Mouse (Mus musculus) limb, embryonic 14.5 days (tissue): ENCODE measurements at regions not wholly inside any gene's neighbourhood (a gene's known extent, or its start where the extent isn't known, plus 50 kb on each side); places are given as distances from the start of the nearest gene placed in this dataset.

Experiments used
- ATAC-seq: fragments of 200-750 bp; cut with Nextera tagmentation; 2 replicates; pipeline ENCODE4 v1.8.0; 2017; ENCODE audit warnings: low read depth, moderate number of reproducible peaks, moderate TSS enrichment; ENCODE audit not compliant: low FRiP score
- DNase-seq: peaks from one replicate; pipeline ENCODE4 v3.0.0-alpha.2; 2015; ENCODE audit warnings: low spot score
- H3K27ac ChIP-seq: fragments of 300-500 bp; sonication (generic); replicated peaks from 2 replicates; pipeline ENCODE4 v1.5.1; 2014; ENCODE audit warnings: low read depth, mild to moderate bottlenecking, low read length, moderate library complexity, mixed read lengths
- H3K27me3 ChIP-seq: fragments of 300-500 bp; sonication (generic); 2 replicates; pipeline ENCODE4 v1.6.1; 2014; ENCODE audit warnings: low read length, mixed read lengths; ENCODE audit not compliant: control insufficient read depth, insufficient read depth
- H3K36me3 ChIP-seq: fragments of 300-500 bp; sonication (generic); 2 replicates; pipeline ENCODE4 v1.6.1; 2014; ENCODE audit warnings: mild to moderate bottlenecking, low read length, moderate library complexity, mixed read lengths; ENCODE audit not compliant: control insufficient read depth, insufficient read depth
- H3K4me1 ChIP-seq: fragments of 300-500 bp; sonication (generic); 2 replicates; pipeline ENCODE4 v1.6.1; 2014; ENCODE audit warnings: antibody characterized with exemption, low read length, mixed read lengths; ENCODE audit not compliant: control insufficient read depth, insufficient read depth
- H3K4me2 ChIP-seq: fragments of 300-500 bp; sonication (generic); replicated peaks from 2 replicates; pipeline ENCODE4 v1.6.1; 2014; ENCODE audit warnings: low read depth, mild to moderate bottlenecking, low read length, moderate library complexity; ENCODE audit not compliant: severe bottlenecking
- H3K4me3 ChIP-seq: fragments of 300-500 bp; sonication (generic); replicated peaks from 2 replicates; pipeline ENCODE4 v1.5.1; 2014; ENCODE audit warnings: low read length
- H3K9ac ChIP-seq: fragments of 300-500 bp; sonication (generic); 2 replicates; pipeline ENCODE4 v1.6.1; 2014; ENCODE audit warnings: mild to moderate bottlenecking, low read depth, low read length, moderate library complexity; ENCODE audit not compliant: severe bottlenecking
- H3K9me3 ChIP-seq: fragments of 300-500 bp; sonication (generic); 2 replicates; pipeline ENCODE4 v1.6.1; 2016; ENCODE audit warnings: low read length; ENCODE audit not compliant: control insufficient read depth
- POLR2A ChIP-seq: fragments of 200-500 bp; IDR thresholded peaks from 2 replicates; pipeline ENCODE4 v1.8.0; 2012; ENCODE audit warnings: inconsistent platforms, mild to moderate bottlenecking, moderate library complexity, borderline replicate concordance; ENCODE audit not compliant: insufficient read depth, insufficient read length; ENCODE audit errors: extremely low read depth
- WGBS: fragments of 180-500 bp; shearing (Covaris S2); extraction: QIAGEN DNeasy Blood & Tissue Kit; methylation state at CpG from one replicate; pipeline ENCODE4 v1.1.7; 2014; 5-methylcytosine and 5-hydroxymethylcytosine counted together

DNA sequence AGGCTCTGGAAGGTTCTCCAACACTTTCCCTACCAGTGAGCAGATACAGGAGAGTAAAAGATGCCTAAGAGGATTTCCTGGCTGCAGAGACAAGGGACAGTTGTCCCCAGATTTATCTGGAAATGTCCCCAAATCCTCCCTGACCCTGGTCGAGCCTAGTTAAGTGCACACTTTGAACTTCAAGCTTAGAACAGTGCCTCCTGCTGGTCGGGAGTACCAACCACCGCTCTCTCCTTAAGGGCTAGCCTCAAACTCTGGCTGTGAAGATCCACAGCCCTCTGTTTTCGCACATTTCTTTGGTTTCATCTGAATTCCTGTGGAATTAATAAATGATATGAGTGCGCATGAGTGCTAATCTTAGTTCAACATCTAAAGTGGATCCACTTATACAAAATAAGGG is 146.1 kb upstream of the Sfswap start:
- WGBS, result 80% methylated on average over 5 of the region's 5 CpGs
- ATAC-seq, result no peak
- Histone ChIP-seq H3K4me3 (no peak overlapping the region), H3K4me2 (no peak overlapping the region), H3K9me3 (no peaks in the 10 kb centered on the region), H3K9ac (no peak overlapping the region), H3K4me1 (no peaks in the 10 kb centered on the region), H3K27me3 (no peaks in the 10 kb centered on the region), H3K27ac (no peak overlapping the region), H3K36me3 (no peaks in the 10 kb centered on the region)
- TF ChIP-seq POLR2A, result no peak
- no peak for DNase-seq

DNA sequence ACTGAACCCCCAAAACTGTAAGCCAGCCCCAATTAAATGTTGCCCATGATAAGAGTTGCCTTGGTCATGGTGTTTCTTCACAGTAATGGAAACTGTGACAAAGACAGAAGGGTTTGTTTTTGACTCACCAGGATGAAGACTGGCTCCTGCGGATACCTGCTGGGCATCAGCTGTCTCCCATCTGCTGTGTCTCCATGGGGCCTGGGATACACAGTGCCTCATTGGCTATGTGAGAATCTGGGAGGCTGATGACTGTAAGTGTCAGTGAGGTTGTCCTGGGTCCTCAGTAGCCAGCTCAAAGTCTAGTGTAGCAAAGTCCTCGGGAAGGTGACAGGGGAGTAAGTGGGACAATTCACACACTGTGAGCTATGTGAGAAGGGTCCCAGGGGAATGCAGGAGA is 139.5 kb upstream of the Sfswap start:
- H3K9me3 ChIP-seq, result no peaks in the 10 kb centered on the region
- DNase-seq (no peak), ATAC-seq (no peak)
- TF ChIP-seq POLR2A, result no peak
- H3K4me1 ChIP-seq, result no peaks in the 10 kb centered on the region
- no peak overlapping the region for H3K4me2 ChIP-seq
- no peak overlapping the region for H3K27ac ChIP-seq
- H3K4me3 ChIP-seq, result no peak overlapping the region
- no peak overlapping the region for H3K9ac ChIP-seq
- WGBS, result 67% methylated on average over 2 of the region's 2 CpGs
- H3K36me3 ChIP-seq, result no peaks in the 10 kb centered on the region
- H3K27me3 ChIP-seq, result no peaks in the 10 kb centered on the region

DNA sequence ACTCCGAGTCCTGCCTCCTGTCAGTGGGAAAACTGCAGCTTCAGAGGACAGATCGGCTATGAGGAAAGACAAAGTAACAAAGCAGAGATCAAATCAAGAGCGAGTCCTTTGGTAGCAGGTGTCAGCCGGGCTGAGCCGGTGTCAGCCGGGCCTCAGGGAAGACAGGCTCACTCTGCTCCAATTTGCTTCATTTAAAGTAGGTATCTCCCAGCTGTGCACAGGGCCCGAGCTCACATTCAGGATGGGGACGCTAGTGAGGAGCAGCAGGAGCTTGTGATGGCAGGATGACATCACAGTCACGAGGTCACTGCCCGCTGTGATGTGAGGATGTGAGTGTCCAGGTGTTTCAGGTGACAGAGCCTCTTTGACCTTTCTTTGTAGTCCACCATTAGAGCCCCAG is 137.8 kb upstream of the Sfswap start:
- ATAC-seq (no peak), DNase-seq (no peak)
- no peaks in the 10 kb centered on the region for H3K27me3 ChIP-seq
- H3K9me3 ChIP-seq, result no peaks in the 10 kb centered on the region
- no peaks in the 10 kb centered on the region for H3K4me1 ChIP-seq
- H3K4me2 ChIP-seq, result no peak overlapping the region
- H3K9ac ChIP-seq, result no peak overlapping the region
- no peak for TF ChIP-seq POLR2A
- no peaks in the 10 kb centered on the region for H3K36me3 ChIP-seq
- no peak overlapping the region for H3K27ac ChIP-seq
- H3K4me3 ChIP-seq, result no peak overlapping the region
- 76% methylated on average over 10 of the region's 10 CpGs for WGBS

DNA sequence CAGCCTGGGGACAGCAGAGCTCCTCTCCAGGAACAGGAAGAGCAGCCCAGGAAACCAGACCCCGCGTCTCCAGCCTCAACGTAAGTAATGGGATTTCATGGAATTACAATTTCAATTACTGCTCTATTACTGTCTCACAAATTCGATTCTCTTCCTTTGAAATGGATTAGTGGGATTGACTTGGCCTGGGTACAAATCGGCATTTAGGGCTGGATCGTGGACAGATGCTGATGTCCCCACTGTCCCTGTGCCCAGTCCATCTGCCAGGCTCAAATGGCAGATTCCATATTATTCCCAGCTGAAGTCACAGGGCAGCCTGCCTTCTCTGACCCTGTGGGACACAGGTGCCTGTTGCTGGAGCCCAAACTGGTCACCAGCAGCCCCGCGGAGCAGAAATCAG is 136.0 kb upstream of the Sfswap start:
- H3K9ac ChIP-seq, result no peak overlapping the region
- no peaks in the 10 kb centered on the region for H3K4me1 ChIP-seq
- H3K4me2 ChIP-seq, result no peak overlapping the region
- no peaks in the 10 kb centered on the region for H3K27me3 ChIP-seq
- no peak for DNase-seq
- H3K36me3 ChIP-seq, result no peaks in the 10 kb centered on the region
- H3K27ac ChIP-seq, result no peak overlapping the region
- no peak for ATAC-seq
- no peak for TF ChIP-seq POLR2A
- WGBS, result 64% methylated on average over 8 of the region's 8 CpGs
- no peaks in the 10 kb centered on the region for H3K9me3 ChIP-seq
- no peak overlapping the region for H3K4me3 ChIP-seq

DNA sequence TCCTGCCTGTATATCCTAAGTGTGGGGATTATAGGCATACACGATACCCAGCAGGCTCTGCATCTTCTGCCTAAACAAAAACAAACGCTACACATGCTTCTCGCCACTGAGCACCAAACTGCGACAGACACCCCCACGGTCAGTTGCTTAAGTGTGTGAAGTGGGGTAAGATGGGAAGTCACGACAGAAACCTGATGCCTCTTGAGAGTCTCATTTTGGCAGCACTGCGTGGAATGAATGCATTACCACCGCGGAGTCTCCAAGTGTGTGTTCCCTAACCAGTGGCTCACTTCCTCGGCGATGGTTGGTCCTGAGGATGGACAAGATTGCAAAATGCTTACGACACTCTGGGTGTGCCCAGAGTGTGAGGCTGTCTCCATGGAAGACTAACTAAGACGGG is 133.8 kb upstream of the Sfswap start:
- TF ChIP-seq POLR2A, result no peak
- H3K27me3 ChIP-seq, result no peaks in the 10 kb centered on the region
- no peak overlapping the region for H3K4me2 ChIP-seq
- no peak overlapping the region for H3K9ac ChIP-seq
- H3K36me3 ChIP-seq, result no peaks in the 10 kb centered on the region
- no peaks in the 10 kb centered on the region for H3K4me1 ChIP-seq
- ATAC-seq, result no peak
- no peak overlapping the region for H3K4me3 ChIP-seq
- no peak for DNase-seq
- H3K9me3 ChIP-seq, result no peaks in the 10 kb centered on the region
- 74% methylated on average over 13 of the region's 13 CpGs for WGBS
- H3K27ac ChIP-seq, result no peak overlapping the region

DNA sequence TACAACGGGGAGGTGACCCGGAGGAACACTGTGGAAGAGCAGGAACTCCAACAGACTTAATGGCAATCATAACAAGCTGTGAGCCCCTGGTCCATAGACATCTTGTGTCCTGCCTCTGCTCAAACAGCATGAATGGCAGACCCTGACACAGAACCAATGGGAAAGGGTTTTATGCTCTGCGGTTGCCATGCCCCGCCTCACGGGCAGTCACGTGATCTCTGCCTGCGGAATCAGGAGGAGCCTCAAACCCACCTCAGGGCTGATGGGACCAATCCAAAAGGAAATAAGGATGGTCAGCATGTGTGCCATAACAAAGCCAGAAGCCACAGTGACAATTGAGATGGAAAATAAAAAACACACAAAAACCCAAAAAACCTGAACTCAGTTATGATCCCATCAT is 120.2 kb upstream of the Sfswap start:
- no peak overlapping the region for H3K4me3 ChIP-seq
- no peak overlapping the region for H3K27ac ChIP-seq
- H3K4me1 ChIP-seq, result no peaks in the 10 kb centered on the region
- H3K27me3 ChIP-seq, result no peaks in the 10 kb centered on the region
- H3K9ac ChIP-seq, result no peak overlapping the region
- no peaks in the 10 kb centered on the region for H3K36me3 ChIP-seq
- 92% methylated on average over 7 of the region's 7 CpGs for WGBS
- H3K4me2 ChIP-seq, result no peak overlapping the region
- TF ChIP-seq POLR2A, result no peak
- DNase-seq, result no peak
- no peak for ATAC-seq
- 0 out of 2 replicates have a peak, but pooled peaks cover 5% of the 10 kb centered on the region for H3K9me3 ChIP-seq
